Mouse (Mus musculus) ES-E14 (cell line): ENCODE data around the gene Ccdc57. TPM values are rescaled to one million over a fixed set of nuclear protein-coding genes. Genes with fewer than 3 reads are reported as not detected.

Experiments used
- DNase-seq: peaks from one replicate; pipeline ENCODE4 v3.0.0-alpha.2; 2013; ENCODE audit warnings: low read depth, low spot score
- H3K27ac ChIP-seq: 2 replicates; pipeline ENCODE4 v1.5.1; 2012; ENCODE audit warnings: low read depth, mild to moderate bottlenecking, low read length, moderate library complexity, mixed read lengths; ENCODE audit not compliant: poor library complexity, insufficient read depth, severe bottlenecking
- H3K36me3 ChIP-seq: 2 replicates; pipeline ENCODE4 v1.6.1; 2012; ENCODE audit warnings: mild to moderate bottlenecking, low read length, moderate library complexity, mixed read lengths; ENCODE audit not compliant: control insufficient read depth, poor library complexity, insufficient read depth, severe bottlenecking
- H3K4me1 ChIP-seq, 2 experiments: fragments of 150-350 bp in 1 of 2; sonication (generic) in 1 of 2; 2 replicates each; pipeline ENCODE4 v1.6.1; 2012; ENCODE audit warnings: low read length in 2 of 2, mild to moderate bottlenecking in 1 of 2, mixed read lengths in 1 of 2; ENCODE audit not compliant: control insufficient read depth in 2 of 2, insufficient read depth in 2 of 2, poor library complexity in 1 of 2
- H3K4me3 ChIP-seq, 2 experiments: fragments of 150-350 bp in 1 of 2; sonication (generic) in 1 of 2; 2 replicates each; pipeline ENCODE4 v1.5.1; 2012; ENCODE audit warnings: low read length in 2 of 2, low read depth in 1 of 2, mild to moderate bottlenecking in 1 of 2, mixed read lengths in 1 of 2; ENCODE audit not compliant: insufficient read depth in 1 of 2, poor library complexity in 1 of 2, severe bottlenecking in 1 of 2
- H3K9ac ChIP-seq: 2 replicates; pipeline ENCODE4 v1.6.1; 2012; ENCODE audit warnings: low read depth, mild to moderate bottlenecking, low read length, mixed read lengths; ENCODE audit not compliant: poor library complexity, insufficient read depth, severe bottlenecking
- H3K9me3 ChIP-seq: fragments of 150-350 bp; sonication (generic); 2 replicates; pipeline ENCODE4 v1.6.1; 2012; ENCODE audit warnings: low read depth, mild to moderate bottlenecking, low read length; ENCODE audit not compliant: control insufficient read depth, insufficient read depth
- CHD2 ChIP-seq: IDR thresholded peaks from 2 replicates; pipeline ENCODE4 v1.6.1; 2014; ENCODE audit warnings: mild to moderate bottlenecking, low read depth, low read length, inconsistent platforms
- HCFC1 ChIP-seq: IDR thresholded peaks from 2 replicates; pipeline ENCODE4 v1.6.1; 2012; ENCODE audit warnings: low read length, inconsistent platforms, borderline replicate concordance; ENCODE audit not compliant: insufficient read depth
- MAFK ChIP-seq: IDR thresholded peaks from 2 replicates; pipeline ENCODE4 v1.6.1; 2014; ENCODE audit warnings: mild to moderate bottlenecking, low read depth, low read length, inconsistent platforms; ENCODE audit not compliant: insufficient read depth
- ZC3H11A ChIP-seq: IDR thresholded peaks from 2 replicates; pipeline ENCODE4 v1.6.1; 2012; ENCODE audit warnings: low read depth, mild to moderate bottlenecking, inconsistent platforms, low read length, borderline replicate concordance
- ZNF384 ChIP-seq: IDR thresholded peaks from 2 replicates; pipeline ENCODE4 v1.6.1; 2012; ENCODE audit warnings: low read depth, low read length, inconsistent platforms
- in situ Hi-C, 2 experiments: fragments of 600-800 bp; cut with MboI; formaldehyde crosslinking; loops; one replicate each; pipeline ENCODE4 v1.15.1; 2025; ENCODE audit warnings: low sequenced_read_pairs in 2 of 2, inconsistent platforms in 1 of 2; ENCODE audit not compliant: unreplicated experiment in 2 of 2
- total RNA-seq: library from RNA; depleted of rRNA; stranded (reverse); fragments of 300-350 nt; gene quantifications from 2 replicates; pipeline ENCODE4 v1.2.3, GENCODE M21; 2012

The Ccdc57 gene
- total RNA-seq, 1 experiment: 1.8 TPM

DNA sequence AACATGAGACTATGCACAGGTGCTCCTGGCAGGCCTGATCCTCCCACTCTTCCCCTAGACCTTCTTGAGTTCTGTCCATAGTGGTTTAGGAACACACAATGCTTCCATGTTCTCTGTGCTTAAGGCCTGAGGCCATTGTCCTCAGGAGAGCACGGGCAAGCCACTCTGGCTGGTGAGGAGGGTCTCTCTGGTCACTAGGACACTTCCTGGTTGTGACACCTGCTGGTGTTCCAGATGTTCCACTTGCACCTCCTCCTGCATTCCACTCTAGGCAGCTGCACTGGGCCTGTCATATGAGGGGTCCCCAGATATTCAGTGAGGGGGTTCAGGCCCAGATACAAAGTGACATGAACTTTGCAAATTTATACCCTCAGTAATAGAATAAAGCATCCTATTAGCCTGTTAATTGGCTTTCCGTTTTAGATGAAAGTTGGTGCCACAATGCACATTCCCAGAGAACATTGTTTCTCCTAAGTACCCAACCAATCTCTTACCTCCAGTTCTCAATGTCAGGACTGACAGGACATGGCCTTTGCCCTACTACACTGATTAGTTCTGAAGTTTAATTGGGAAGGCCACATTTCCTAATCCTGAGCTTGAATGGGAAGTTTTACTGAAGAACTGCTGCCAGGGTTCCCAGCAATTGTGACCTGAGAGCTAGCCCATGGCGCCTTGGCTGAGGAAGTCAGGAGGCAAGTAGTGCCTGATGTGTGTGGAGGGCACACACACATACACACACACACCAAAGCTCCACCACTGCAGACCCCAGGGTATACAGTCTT is 100.8 kb downstream of the Ccdc57 start:
- no peaks in the 10 kb centered on the region for H3K36me3 ChIP-seq
- no peak overlapping the region for H3K9ac ChIP-seq
- in situ Hi-C loops: no loop called here

DNA sequence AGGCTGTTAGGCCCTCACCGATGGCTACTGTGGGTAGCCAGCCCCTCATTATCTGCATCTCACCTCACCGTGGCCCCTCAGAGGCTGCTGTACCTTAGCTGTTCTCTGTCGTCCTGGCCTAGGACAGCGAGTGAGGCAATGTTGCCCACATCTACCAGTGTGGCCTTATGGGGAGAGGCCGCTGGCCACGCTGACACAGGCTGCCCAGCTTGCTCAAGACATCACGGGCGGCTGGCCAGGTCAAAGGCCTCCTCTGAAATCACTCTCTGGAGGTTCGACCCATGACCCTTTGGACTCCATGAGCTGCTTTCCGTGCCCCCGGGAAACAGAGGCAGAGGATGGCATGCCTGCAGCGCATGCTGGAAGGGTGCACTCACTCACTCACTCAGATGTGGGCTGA is 102.0 kb downstream of the Ccdc57 start:
- H3K4me1 ChIP-seq: peaks cover 0 to 11% of the 10 kb centered on the region in 2 experiments; a peak in 1 of 4 replicates
- in situ Hi-C loops: no loop called here
- TF ChIP-seq CHD2: no peak
- no peak for TF ChIP-seq HCFC1
- no peak for TF ChIP-seq ZNF384
- TF ChIP-seq MAFK: no peak
- TF ChIP-seq ZC3H11A: no peak
- H3K9me3 ChIP-seq: no peaks in the 10 kb centered on the region
- no peaks in the 10 kb centered on the region; the same call in 1 of the 2 replicates for H3K36me3 ChIP-seq
- no peak overlapping the region for H3K9ac ChIP-seq
- H3K27ac ChIP-seq: no peak overlapping the region
- H3K4me3 ChIP-seq: no peak overlapping the region
- no peak for DNase-seq

More for the DNA sequence above, 100.8 kb downstream of the Ccdc57 start:
- no peaks in the 10 kb centered on the region; a peak in 1 of 4 replicates for H3K4me1 ChIP-seq
- no peak for TF ChIP-seq ZNF384
- TF ChIP-seq ZC3H11A: no peak
- no peak for TF ChIP-seq MAFK
- TF ChIP-seq CHD2: no peak
- TF ChIP-seq HCFC1: no peak
- DNase-seq: no peak
- H3K27ac ChIP-seq: no peak overlapping the region
- no peaks in the 10 kb centered on the region for H3K9me3 ChIP-seq
- H3K4me3 ChIP-seq: no peak overlapping the region

GRCm38 (mm10) chr11:120829757-120830532 is 102.7 kb downstream of the Ccdc57 start:
- no peak overlapping the region for H3K27ac ChIP-seq
- peaks cover 4 to 17% of the 10 kb centered on the region in 2 experiments; a peak in 2 of 4 replicates for H3K4me1 ChIP-seq
- no peaks in the 10 kb centered on the region; the same call in 1 of the 2 replicates for H3K36me3 ChIP-seq
- in situ Hi-C loops: no loop called here
- DNase-seq: no peak
- H3K9ac ChIP-seq: no peak overlapping the region
- TF ChIP-seq ZC3H11A (no peak), ZNF384 (no peak), CHD2 (no peak), HCFC1 (no peak), MAFK (no peak)
- H3K4me3 ChIP-seq: no peak overlapping the region
- no peaks in the 10 kb centered on the region for H3K9me3 ChIP-seq

GRCm38 (mm10) chr11:120828416-120828815 is 104.3 kb downstream of the Ccdc57 start:
- TF ChIP-seq CHD2: no peak
- no peak for TF ChIP-seq HCFC1
- no peak for TF ChIP-seq ZNF384
- TF ChIP-seq MAFK: no peak
- TF ChIP-seq ZC3H11A: no peak
- Histone ChIP-seq H3K4me1 (peaks cover 4 to 17% of the 10 kb centered on the region in 2 experiments; a peak in 2 of 4 replicates), H3K4me3 (no peak overlapping the region), H3K9ac (no peak overlapping the region), H3K36me3 (no peaks in the 10 kb centered on the region; the same call in 1 of the 2 replicates), H3K9me3 (no peaks in the 10 kb centered on the region), H3K27ac (no peak overlapping the region)
- DNase-seq: no peak
- in situ Hi-C loops: no loop called here
